Mouse (Mus musculus): ENCODE data around the gene Dppa3.

DNA sequence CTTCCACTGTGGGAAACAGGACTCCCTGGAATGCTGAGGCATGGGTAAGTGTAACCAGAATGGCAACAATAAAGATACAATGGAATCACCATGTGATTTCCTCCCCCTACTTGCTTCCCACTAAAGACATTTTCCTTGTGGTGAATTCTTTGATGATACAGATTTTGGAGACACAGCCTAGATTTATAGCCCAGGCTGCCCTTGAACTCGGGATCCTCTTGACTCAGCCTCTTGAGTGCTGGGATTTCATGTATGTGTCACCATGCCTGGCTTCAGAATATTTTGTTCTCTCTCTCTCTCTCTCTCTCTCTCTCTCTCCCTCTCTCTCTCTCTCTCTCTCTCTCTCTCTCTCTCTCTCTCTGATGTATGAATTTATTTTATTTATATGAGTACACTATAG is 47.1 kb upstream of the Dppa3 start:
- TF ChIP-seq POLR2A (IDR thresholded peaks at IDR 0.05; ENCODE audit: borderline replicate concordance, control insufficient read depth, low read depth, low read length) (no peak), CTCF (IDR thresholded peaks at IDR 0.05; ENCODE audit: control insufficient read depth, insufficient read depth, low read length) (no peak)

Measured in bone marrow, adult 2 months (tissue).